Mouse (Mus musculus): ENCODE results near the gene Sulf2. TPM values are rescaled to one million over a fixed set of nuclear protein-coding genes. Genes with fewer than 3 reads are reported as not detected.

The Sulf2 gene
- total RNA-seq, 2 experiments from 2014 or later, result 84.5 to 88.7 TPM

GRCm38 (mm10) chr2:166125033-166125432 lies 30.4 kb downstream of the Sulf2 start:
- intact Hi-C loops (cut with DNase I), result no loop called here
- no peak for DNase-seq

DNA sequence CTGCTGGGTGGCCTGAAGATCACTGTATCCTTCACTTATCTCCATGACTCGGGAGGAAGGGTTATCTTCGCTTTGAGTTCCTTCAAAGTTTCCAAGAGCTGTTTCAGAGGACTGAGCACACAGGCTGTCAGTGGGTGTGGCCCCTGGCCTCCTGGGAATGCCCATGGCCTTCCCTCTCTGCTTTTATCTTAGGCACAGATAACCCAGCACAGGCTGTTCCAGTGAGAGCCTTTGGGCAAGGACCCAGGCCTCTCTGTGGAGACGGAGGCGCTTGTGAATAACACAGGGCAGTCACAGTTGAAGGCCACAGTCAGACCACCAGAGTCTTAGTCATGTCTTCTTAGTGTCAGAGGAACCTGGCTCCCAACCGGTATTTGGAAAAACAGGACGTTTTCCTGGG lies 32.7 kb downstream of the Sulf2 start:
- DNase-seq, result peak; percentile 73 to 86

GRCm38 (mm10) chr2:166121681-166122355 lies 33.6 kb downstream of the Sulf2 start:
- intact Hi-C loops (cut with DNase I), result no loop called here
- no peak for DNase-seq

More for the DNA sequence above, 32.7 kb downstream of the Sulf2 start:
- intact Hi-C loops (cut with DNase I), result no loop called here

DNA sequence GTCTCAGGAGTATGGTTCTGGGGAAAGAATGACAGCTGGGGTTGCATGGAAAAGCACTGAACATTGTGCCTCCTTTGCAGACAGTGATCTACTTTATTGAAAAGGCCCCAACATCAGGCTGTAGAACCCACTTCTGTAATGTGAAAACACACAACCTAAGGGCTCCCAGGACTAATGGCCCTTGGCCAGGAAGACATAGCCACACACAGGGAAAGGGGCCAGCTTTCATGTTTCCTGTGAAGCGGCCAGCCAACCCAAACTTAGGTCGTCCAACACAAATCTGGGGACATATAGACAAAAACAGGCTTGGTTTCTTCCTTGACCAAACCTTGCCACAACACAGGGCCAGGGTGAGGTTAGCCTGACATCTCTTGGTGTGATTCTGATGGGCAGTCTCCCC lies 35.5 kb downstream of the Sulf2 start:
- no peak for DNase-seq
- intact Hi-C loops (cut with DNase I), result no loop called here

GRCm38 (mm10) chr2:166116704-166117103 lies 38.8 kb downstream of the Sulf2 start:
- DNase-seq, result no peak
- intact Hi-C loops (cut with DNase I), result no loop called here

DNA sequence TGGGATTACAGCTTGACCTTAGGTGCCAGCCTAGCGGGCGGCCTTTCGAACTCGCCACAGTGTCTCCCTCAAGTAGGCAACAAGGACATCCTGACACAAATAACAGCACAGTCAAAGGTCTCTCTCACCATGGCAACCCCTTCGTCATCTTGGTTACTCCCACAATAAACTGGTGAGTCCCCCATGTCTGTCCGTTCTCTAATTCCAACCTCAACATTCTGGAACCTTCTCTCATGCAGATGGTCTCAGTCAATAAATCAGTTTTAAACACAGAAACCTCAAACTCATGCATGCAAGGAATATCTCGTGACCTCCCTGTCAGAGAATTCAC lies 39.2 kb downstream of the Sulf2 start:
- no peak for DNase-seq
- intact Hi-C loops (cut with DNase I), result no loop called here

DNA sequence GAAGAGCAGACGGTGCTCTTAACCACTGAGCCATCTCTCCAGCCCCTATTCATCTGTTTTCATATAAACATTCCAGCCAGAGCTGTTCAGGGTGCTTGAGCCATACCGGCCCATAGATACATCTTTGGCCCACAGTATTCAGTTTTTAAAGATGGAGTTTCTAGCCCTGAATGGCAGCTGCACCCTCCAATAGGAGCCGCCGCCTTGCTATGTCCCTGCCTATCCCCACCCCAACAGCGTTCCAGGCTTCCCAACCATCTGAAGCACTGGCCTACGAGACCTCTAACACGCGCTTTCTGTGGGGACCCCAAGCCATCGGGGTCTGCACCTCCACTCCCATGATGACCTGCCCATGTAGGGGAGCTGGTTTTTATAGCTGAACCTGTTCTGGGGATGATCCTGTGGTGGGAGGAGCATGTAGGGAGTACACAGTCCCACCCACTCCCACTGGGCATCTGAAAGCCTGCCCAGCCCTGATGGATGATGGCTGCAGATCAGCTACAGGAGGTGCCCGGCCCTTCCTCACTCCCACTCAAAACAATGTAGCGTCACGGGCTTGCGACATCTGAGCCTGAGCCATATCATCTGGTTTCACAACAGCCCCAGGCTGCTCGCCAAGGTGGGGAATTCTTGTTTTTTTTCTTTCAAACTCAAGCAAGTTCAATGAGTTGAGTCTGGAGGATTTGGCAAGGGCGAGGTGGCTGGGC lies 39.7 kb downstream of the Sulf2 start:
- intact Hi-C loops (cut with DNase I), result no loop called here
- DNase-seq, result peak; percentile 84 to 85

DNA sequence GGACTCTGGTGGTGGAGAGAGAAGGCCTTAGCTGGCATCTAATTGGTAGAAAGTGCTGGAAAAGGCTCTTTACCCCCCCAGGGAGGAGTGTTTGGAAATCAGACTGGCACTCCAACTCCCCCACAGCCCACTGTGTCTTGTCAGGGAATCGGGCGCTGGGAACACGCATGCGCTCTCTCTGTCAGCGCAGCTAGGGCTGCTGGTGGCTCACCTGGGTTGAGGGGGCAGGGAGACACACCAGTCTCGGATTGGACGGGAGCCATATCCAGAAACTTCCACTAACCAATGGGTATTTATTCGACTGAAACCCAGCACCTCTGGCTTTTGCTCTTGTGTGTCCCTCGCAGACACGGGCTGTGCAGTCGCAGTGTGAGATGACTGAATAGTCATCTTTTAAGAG lies 42.5 kb downstream of the Sulf2 start:
- DNase-seq, result no peak
- intact Hi-C loops (cut with DNase I), result no loop called here

GRCm38 (mm10) chr2:166111831-166112250 lies 43.6 kb downstream of the Sulf2 start:
- intact Hi-C loops (cut with DNase I), result no loop called here
- no peak for DNase-seq

- intact Hi-C loops (cut with DNase I), result no loop called here
- no peak for DNase-seq
Measured at GRCm38 (mm10) chr2:166111238-166111637, 44.2 kb downstream of the Sulf2 start.

- intact Hi-C loops (cut with DNase I), result no loop called here
- no peak for DNase-seq
Measured at GRCm38 (mm10) chr2:166110764-166111163, 44.7 kb downstream of the Sulf2 start.

- intact Hi-C loops (cut with DNase I), result loop anchor here (1.0 to 5.0 kb wide), 4 partner anchors 47 to 456 kb away; partner anchors contain the start of gene Sulf2
Measured at GRCm38 (mm10) chr2:166108326-166108725, 47.1 kb downstream of the Sulf2 start.

GRCm38 (mm10) chr2:166107911-166108310 lies 47.6 kb downstream of the Sulf2 start:
- intact Hi-C loops (cut with DNase I), result loop anchor here (1.0 to 5.0 kb wide), 4 partner anchors 47 to 456 kb away; partner anchors contain the start of gene Sulf2
- DNase-seq, result no peak

More at GRCm38 (mm10) chr2:166108326-166108725, 47.1 kb downstream of the Sulf2 start:
- DNase-seq, result peak; percentile 91 to 93

- DNase-seq, result no peak
- intact Hi-C loops (cut with DNase I), result loop anchor here (5.0 kb wide), 2 partner anchors 241 to 336 kb away; no protein-coding TSS in a partner anchor
Measured at GRCm38 (mm10) chr2:166106631-166107030, 48.8 kb downstream of the Sulf2 start.

DNA sequence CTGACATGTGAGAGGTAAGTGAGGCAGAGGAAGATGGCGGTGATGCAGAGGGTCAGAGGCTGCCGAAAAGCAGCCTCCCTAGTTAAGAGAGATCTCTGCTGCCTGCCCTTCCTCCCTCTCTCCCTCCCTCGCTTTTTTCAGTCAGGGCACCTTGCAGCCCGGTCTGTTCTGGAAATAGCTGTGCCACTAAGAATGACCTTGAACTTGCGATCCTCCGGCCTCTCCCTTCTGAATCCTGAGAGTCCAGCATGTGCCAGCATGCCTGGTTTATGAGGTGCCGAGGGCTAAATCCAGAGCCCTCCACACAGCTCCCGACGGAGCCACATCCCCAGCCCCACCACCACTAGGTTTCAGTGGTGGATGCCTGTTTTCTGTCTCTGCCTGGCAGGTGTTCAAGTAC lies 49.6 kb downstream of the Sulf2 start:
- DNase-seq, result no peak
- intact Hi-C loops (cut with DNase I), result loop anchor here (5.0 kb wide), 2 partner anchors 241 to 336 kb away; no protein-coding TSS in a partner anchor

- peak; percentile 47 to 56 for DNase-seq
- intact Hi-C loops (cut with DNase I), result no loop called here
Measured at GRCm38 (mm10) chr2:166102893-166103292, 52.6 kb downstream of the Sulf2 start.

- DNase-seq, result no peak
- intact Hi-C loops (cut with DNase I), result no loop called here
Measured at GRCm38 (mm10) chr2:166100309-166101262, 54.9 kb downstream of the Sulf2 start.

- intact Hi-C loops (cut with DNase I), result no loop called here
- DNase-seq, result no peak
Measured at GRCm38 (mm10) chr2:166098292-166098933, 57.0 kb downstream of the Sulf2 start.

- intact Hi-C loops (cut with DNase I), result loop anchor here (2.0 kb wide), 1 partner anchor 467 kb away; no protein-coding TSS in a partner anchor
- DNase-seq, result peak in 1 of 2 experiments; percentile 61
Measured at GRCm38 (mm10) chr2:166097443-166098291, 57.8 kb downstream of the Sulf2 start.
